Mouse (Mus musculus) limb, embryonic 14.5 days (tissue): ENCODE measurements around the gene Igf2bp3. TPM values are rescaled to one million over a fixed set of nuclear protein-coding genes. Genes with fewer than 3 reads are reported as not detected.

Experiments used
- ATAC-seq: fragments of 200-750 bp; cut with Nextera tagmentation; 2 replicates; pipeline ENCODE4 v1.8.0; 2017; ENCODE audit warnings: low read depth, moderate number of reproducible peaks, moderate TSS enrichment; ENCODE audit not compliant: low FRiP score
- DNase-seq: peaks from one replicate; pipeline ENCODE4 v3.0.0-alpha.2; 2015; ENCODE audit warnings: low spot score
- H3K27ac ChIP-seq: fragments of 300-500 bp; sonication (generic); replicated peaks from 2 replicates; pipeline ENCODE4 v1.5.1; 2014; ENCODE audit warnings: low read depth, mild to moderate bottlenecking, low read length, moderate library complexity, mixed read lengths
- H3K27me3 ChIP-seq: fragments of 300-500 bp; sonication (generic); 2 replicates; pipeline ENCODE4 v1.6.1; 2014; ENCODE audit warnings: low read length, mixed read lengths; ENCODE audit not compliant: control insufficient read depth, insufficient read depth
- H3K36me3 ChIP-seq: fragments of 300-500 bp; sonication (generic); 2 replicates; pipeline ENCODE4 v1.6.1; 2014; ENCODE audit warnings: mild to moderate bottlenecking, low read length, moderate library complexity, mixed read lengths; ENCODE audit not compliant: control insufficient read depth, insufficient read depth
- H3K4me1 ChIP-seq: fragments of 300-500 bp; sonication (generic); 2 replicates; pipeline ENCODE4 v1.6.1; 2014; ENCODE audit warnings: antibody characterized with exemption, low read length, mixed read lengths; ENCODE audit not compliant: control insufficient read depth, insufficient read depth
- H3K4me2 ChIP-seq: fragments of 300-500 bp; sonication (generic); replicated peaks from 2 replicates; pipeline ENCODE4 v1.6.1; 2014; ENCODE audit warnings: low read depth, mild to moderate bottlenecking, low read length, moderate library complexity; ENCODE audit not compliant: severe bottlenecking
- H3K4me3 ChIP-seq: fragments of 300-500 bp; sonication (generic); replicated peaks from 2 replicates; pipeline ENCODE4 v1.5.1; 2014; ENCODE audit warnings: low read length
- H3K9ac ChIP-seq: fragments of 300-500 bp; sonication (generic); 2 replicates; pipeline ENCODE4 v1.6.1; 2014; ENCODE audit warnings: mild to moderate bottlenecking, low read depth, low read length, moderate library complexity; ENCODE audit not compliant: severe bottlenecking
- H3K9me3 ChIP-seq: fragments of 300-500 bp; sonication (generic); 2 replicates; pipeline ENCODE4 v1.6.1; 2016; ENCODE audit warnings: low read length; ENCODE audit not compliant: control insufficient read depth
- POLR2A ChIP-seq: fragments of 200-500 bp; IDR thresholded peaks from 2 replicates; pipeline ENCODE4 v1.8.0; 2012; ENCODE audit warnings: inconsistent platforms, mild to moderate bottlenecking, moderate library complexity, borderline replicate concordance; ENCODE audit not compliant: insufficient read depth, insufficient read length; ENCODE audit errors: extremely low read depth
- WGBS: fragments of 180-500 bp; shearing (Covaris S2); extraction: QIAGEN DNeasy Blood & Tissue Kit; methylation state at CpG from one replicate; pipeline ENCODE4 v1.1.7; 2014; 5-methylcytosine and 5-hydroxymethylcytosine counted together
- polyA plus RNA-seq, 2 experiments: library from polyadenylated mRNA; depleted of rRNA in 1 of 2; stranded (reverse) in 1 of 2; unstranded in 1 of 2; fragments of >200 nt; fragmentation: Nextera tagmentation in 1 of 2; extraction: Ambion mirVana in 1 of 2; gene quantifications; 2 replicates each; pipeline versions ENCODE4 v1.2.1 to v1.2.3; 2012 to 2014

The Igf2bp3 gene
- polyA plus RNA-seq, 2 experiments, result 34.6 to 60.8 TPM

DNA sequence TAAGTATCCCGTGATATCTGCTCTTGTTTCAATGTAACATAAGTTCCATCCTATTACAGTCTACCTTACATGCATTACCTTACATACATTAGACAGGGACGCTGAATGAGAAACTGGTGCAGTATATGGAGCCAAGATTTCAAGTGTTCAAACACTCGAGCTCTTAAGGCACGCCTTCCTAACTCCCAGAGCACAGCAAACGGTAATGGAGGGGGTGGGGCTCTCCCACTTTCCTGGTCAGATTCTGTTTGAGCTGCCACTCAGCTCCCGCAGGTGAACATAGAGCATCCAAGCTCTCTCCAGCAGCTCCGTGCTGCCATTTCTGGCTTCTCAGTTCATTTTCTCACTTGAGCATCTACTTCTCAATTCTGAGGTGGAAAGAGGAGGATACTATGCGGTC, 96.3 kb downstream of the Igf2bp3 start:
- no peak for ATAC-seq
- H3K36me3 ChIP-seq, result peaks cover 29% of the 10 kb centered on the region
- WGBS, result 86% methylated on average over 8 of the region's 8 CpGs
- H3K4me1 ChIP-seq, result peaks cover 7% of the 10 kb centered on the region; the same call in 1 of the 2 replicates
- no peak overlapping the region for H3K4me3 ChIP-seq
- no peak overlapping the region for H3K27ac ChIP-seq
- no peak for DNase-seq
- H3K27me3 ChIP-seq, result no peaks in the 10 kb centered on the region
- no peak overlapping the region for H3K4me2 ChIP-seq
- no peak overlapping the region for H3K9ac ChIP-seq
- no peaks in the 10 kb centered on the region for H3K9me3 ChIP-seq
- TF ChIP-seq POLR2A, result no peak

DNA sequence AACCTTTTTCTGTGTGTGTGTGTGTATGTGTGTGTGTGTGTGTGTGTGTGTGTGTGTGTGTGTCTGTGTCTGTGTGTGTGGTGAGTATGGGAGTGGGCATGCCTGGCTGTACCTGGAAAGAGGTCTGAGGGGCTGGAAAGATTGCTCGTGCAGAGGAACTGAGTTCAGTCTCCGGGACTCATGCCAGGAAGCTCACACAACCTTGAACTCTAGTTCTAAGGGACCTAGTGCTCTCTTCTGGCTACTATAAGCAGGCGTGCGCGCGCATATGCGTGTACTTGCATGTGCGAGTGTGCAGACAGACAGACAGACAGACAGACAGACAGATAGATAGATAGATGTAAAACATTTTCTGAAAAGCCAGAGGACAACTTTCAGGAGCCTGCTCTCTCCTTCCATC, 98.5 kb downstream of the Igf2bp3 start:
- no peaks in the 10 kb centered on the region for H3K9me3 ChIP-seq
- DNase-seq (no peak), ATAC-seq (no peak)
- peaks cover 23% of the 10 kb centered on the region for H3K36me3 ChIP-seq
- TF ChIP-seq POLR2A, result no peak
- peaks cover 7% of the 10 kb centered on the region; the same call in 1 of the 2 replicates for H3K4me1 ChIP-seq
- H3K4me2 ChIP-seq, result no peak overlapping the region
- WGBS, result 90% methylated on average over 8 of the region's 8 CpGs
- no peak overlapping the region for H3K27ac ChIP-seq
- H3K9ac ChIP-seq, result no peak overlapping the region
- H3K27me3 ChIP-seq, result no peaks in the 10 kb centered on the region
- no peak overlapping the region for H3K4me3 ChIP-seq

DNA sequence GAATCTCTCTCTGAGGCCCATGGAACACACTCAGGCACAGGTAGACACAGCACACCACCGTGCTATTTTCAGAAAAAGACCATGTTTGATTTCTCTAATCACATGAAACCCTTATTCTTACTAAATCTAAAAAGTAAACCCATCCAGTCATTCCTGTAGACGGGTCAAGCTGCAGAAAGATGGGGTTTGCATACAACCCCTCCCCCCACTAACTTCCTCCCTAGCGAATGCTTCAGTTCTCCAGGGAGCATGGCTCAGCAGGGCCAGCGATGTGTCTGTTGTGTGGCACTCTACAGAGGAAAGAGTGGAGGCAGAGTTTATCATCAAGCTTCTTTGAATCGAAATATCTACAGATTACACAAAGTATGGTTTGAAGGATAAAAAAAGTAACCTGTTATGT, 99.2 kb downstream of the Igf2bp3 start:
- Histone ChIP-seq H3K27me3 (no peaks in the 10 kb centered on the region), H3K4me2 (no peak overlapping the region), H3K4me1 (peaks cover 7% of the 10 kb centered on the region; the same call in 1 of the 2 replicates), H3K9me3 (no peaks in the 10 kb centered on the region), H3K27ac (no peak overlapping the region), H3K36me3 (peaks cover 28% of the 10 kb centered on the region), H3K4me3 (no peak overlapping the region), H3K9ac (no peak overlapping the region)
- DNase-seq, result no peak
- WGBS, result 75% methylated on average over 5 of the region's 5 CpGs
- no peak for ATAC-seq
- no peak for TF ChIP-seq POLR2A

DNA sequence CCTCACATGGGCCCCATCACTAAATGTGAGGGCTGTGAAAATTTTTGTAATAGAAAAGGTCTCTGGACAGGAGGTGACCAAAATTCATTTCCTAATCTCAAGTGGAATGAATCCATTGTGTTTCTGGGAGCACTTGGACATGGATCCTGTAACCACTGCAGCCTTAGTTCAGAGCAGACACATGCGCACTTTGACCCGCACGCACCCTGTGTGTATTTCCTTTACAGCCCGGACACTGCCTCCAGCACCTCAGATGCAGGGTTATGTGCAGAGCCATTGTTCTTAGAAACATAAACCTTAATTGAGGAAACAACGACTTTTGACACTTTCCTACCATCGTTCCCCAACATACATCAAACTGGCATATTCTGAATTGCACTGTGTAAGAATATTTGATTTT, 100.3 kb downstream of the Igf2bp3 start:
- no peak overlapping the region for H3K4me3 ChIP-seq
- H3K27ac ChIP-seq, result no peak overlapping the region
- ATAC-seq, result no peak
- TF ChIP-seq POLR2A, result no peak
- H3K4me1 ChIP-seq, result peaks cover 7% of the 10 kb centered on the region; the same call in 1 of the 2 replicates
- no peak overlapping the region for H3K4me2 ChIP-seq
- no peak for DNase-seq
- no peaks in the 10 kb centered on the region for H3K9me3 ChIP-seq
- H3K36me3 ChIP-seq, result peaks cover 31% of the 10 kb centered on the region
- H3K9ac ChIP-seq, result no peak overlapping the region
- no peaks in the 10 kb centered on the region for H3K27me3 ChIP-seq
- 64% methylated on average over 6 of the region's 6 CpGs for WGBS

DNA sequence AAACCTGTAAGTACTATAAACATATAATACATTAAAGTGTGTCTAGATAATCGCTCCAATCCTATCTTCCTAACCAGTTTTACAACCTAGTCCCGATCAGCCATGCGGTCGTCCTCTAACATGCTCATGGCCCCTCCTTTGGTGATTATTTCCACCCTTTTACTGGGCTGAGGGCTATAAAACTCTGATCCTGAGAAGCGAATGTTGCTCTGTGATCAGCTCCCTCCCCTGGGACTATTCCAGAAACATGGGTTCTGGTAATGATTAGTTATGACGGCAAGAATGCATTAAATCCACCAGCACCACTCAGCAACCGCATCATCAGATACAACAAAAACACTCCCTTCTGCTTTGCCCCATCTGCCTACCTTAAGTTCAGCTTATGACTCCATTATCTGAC, 100.9 kb downstream of the Igf2bp3 start:
- H3K4me2 ChIP-seq, result no peak overlapping the region
- H3K36me3 ChIP-seq, result peaks cover 36% of the 10 kb centered on the region
- TF ChIP-seq POLR2A, result no peak
- peaks cover 7% of the 10 kb centered on the region; the same call in 1 of the 2 replicates for H3K4me1 ChIP-seq
- H3K27ac ChIP-seq, result no peak overlapping the region
- no peak overlapping the region for H3K4me3 ChIP-seq
- H3K27me3 ChIP-seq, result no peaks in the 10 kb centered on the region
- DNase-seq, result peak; percentile 55
- WGBS, result 19% methylated on average over 7 of the region's 7 CpGs
- no peak overlapping the region for H3K9ac ChIP-seq
- H3K9me3 ChIP-seq, result no peaks in the 10 kb centered on the region
- ATAC-seq, result peak; percentile 70; the same call in 1 of the 2 replicates

DNA sequence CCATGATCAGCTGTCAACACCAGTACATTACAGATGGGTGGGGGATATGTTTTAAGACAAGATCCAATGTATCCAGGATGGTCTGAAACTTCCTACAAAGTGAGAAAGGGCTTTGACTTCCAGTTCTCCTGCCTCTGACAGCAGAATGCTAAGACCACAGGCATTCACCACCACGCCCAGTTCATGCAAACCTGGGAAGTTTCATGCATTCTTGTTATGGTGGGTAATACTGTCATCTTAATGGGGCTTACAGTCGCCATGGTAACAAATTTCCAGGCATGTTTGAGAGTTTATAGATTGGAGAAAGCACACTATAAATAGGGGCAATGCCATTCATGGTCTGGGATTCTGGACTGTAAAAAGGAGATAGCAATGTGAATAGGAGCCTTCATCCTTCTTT, 105.6 kb downstream of the Igf2bp3 start:
- peaks cover 53% of the 10 kb centered on the region for H3K36me3 ChIP-seq

More for the DNA sequence above, 105.6 kb downstream of the Igf2bp3 start:
- 82% methylated on average over 2 of the region's 2 CpGs for WGBS
- peaks cover 4% of the 10 kb centered on the region; the same call in 1 of the 2 replicates for H3K4me1 ChIP-seq
- no peak for DNase-seq
- no peak overlapping the region for H3K4me2 ChIP-seq
- H3K4me3 ChIP-seq, result no peak overlapping the region
- H3K9ac ChIP-seq, result no peak overlapping the region
- ATAC-seq, result no peak
- TF ChIP-seq POLR2A, result no peak
- H3K9me3 ChIP-seq, result no peaks in the 10 kb centered on the region
- no peaks in the 10 kb centered on the region for H3K27me3 ChIP-seq
- H3K27ac ChIP-seq, result no peak overlapping the region
